Mouse (Mus musculus) T-helper 17 cell (primary cell): ENCODE measurements around the gene Slc5a2.

Experiments
- in situ Hi-C, 2 experiments: fragments of 300-600 bp; cut with MboI, MseI; formaldehyde crosslinking; loops; 1 replicate in 1 of 2; 2 replicates in 1 of 2; pipeline ENCODE4 v1.15.1; 2025; ENCODE audit warnings: high pct_unique_total_duplicates in 2 of 2

The Slc5a2 gene

DNA sequence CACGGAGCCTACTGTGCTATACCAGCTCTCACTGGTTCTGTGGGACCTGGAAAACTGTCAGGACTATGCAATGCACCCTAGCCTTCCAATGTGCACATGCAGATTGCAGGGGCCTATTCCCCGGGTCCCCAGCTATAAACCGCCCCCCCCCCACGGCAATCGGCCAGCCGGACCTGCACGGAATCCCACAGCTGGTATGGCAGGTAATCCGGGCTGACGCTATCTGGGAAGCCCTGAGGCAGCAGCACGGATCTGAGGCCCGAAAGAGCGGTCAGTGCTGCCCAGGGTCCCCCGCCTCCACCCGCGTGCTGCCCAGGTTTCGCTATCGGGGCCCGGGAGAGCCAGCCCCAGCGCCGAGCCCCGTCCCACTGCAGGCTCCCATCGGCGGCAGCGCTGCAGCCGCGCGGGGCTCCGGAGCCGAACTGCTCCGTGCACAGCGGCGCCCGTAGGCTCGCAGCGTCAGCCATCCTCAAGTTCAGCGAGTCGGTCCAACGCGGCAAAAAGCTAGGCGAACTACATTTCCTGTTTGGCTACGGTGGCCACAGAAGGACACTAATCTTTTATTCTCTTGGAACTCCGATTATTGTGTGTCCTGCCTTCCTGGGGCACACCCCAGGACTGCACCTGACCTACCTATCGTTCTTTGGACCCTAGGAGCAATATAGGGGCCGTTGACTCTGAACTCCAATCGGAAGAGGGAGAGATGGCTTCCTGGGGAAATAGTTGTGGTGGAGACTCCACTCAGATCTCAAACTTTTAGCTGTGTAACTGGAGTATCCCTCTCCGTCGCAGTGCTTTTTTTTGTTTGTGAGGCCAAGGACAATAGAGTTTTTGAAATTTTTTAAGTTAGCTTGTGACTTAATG is 32.4 kb downstream of the Slc5a2 start, which contains the start of gene BC017158:
Gene BC017158 (minus strand): TSS at position 554 of the 864 bp plus-strand sequence.
- in situ Hi-C loops = no loop called here

DNA sequence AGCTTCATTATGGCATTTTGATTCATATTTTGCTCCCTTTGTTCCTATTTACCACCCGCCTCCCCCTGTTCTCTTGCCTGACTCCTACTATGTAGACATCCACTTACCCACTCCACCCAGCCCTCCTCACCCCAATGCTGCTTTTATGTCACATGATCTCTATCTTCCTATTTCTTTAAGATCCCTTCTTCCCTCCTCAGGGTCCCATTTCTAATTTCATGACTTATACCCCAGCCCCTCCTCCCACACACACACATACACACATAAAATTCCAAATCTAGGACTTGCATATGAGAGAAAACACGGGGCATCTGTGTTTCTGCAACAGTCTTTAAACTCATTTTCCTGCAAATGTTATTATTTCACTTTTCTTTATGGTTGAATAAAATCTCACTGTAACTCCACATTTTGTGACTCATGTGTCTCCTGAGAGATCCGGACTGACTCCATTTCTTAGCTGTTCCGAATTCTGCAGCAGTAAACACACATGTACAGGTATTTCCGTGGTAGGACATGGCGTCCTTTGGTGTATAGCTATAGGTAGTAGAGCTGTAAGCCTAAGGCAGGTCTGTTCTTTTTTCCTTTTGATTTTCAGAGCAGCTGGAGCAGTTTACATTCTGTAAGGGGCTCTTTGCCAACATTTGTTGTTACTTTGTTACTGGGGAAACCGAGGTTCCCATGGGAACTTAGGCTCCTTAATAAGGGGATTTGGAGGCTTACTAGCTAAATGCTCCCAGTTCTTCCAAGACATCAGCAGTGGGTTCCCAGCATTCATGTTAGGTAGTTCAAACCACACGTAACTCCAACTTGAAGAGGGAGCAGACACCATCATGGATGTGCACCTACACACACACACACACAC is 33.3 kb downstream of the Slc5a2 start:
- in situ Hi-C loops = no loop called here

DNA sequence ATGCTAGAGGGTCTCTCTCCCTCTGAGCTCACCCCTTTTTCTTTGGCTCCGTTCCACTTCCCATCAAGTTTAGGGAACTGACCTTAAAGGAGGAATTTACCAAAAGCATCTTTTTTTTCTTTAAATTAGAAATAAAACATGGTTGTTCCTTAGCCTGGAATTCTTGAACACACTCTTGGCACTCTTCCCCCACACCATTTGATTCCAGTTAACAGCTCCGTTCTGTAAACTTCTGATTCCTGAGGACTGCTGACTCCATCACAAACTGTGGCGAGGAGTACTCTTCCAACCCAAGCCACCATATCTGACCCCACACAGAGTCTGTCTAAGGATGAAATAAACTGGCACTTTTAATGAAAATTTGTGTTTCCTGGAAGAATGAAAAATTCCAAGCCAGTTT is 35.5 kb downstream of the Slc5a2 start:
- in situ Hi-C loops = no loop called here

DNA sequence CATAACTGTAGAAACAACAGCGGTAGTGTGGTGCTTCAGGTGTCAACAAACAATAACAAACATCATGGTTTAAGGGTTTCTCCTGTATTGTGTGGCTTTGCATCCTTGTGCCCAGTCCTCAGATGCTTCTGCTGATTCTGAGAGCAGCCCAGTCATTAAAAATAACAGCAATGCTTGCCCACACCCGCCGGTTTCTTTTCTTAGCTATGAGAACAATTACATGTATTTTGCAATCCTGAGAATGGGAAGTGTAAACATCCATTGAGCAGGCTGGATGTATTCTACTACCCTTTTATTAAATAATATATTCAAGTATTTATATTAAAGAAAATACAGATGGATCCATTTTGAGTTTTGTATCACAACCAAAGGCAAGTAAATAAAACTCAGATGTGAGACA is 36.7 kb downstream of the Slc5a2 start:
- in situ Hi-C loops = no loop called here

DNA sequence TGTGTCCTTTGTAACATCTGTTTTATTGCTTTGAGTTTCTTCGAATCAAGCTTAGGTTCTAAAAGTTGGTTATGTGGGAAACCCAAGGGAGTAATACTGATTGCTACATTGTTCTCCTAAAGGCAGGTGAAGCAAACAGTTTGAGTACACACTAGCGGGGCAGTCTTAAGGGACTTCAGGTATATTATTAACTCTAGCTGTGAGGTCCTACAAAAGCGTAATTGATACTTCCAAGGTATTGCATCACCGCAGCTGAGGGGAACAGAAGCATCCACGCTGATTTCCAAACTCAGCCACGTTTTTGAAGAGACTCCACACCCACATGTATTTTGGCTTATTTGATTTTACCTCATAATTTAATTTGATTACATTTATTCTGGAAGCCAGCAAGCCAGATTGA is 38.7 kb downstream of the Slc5a2 start:
- in situ Hi-C loops = no loop called here

DNA sequence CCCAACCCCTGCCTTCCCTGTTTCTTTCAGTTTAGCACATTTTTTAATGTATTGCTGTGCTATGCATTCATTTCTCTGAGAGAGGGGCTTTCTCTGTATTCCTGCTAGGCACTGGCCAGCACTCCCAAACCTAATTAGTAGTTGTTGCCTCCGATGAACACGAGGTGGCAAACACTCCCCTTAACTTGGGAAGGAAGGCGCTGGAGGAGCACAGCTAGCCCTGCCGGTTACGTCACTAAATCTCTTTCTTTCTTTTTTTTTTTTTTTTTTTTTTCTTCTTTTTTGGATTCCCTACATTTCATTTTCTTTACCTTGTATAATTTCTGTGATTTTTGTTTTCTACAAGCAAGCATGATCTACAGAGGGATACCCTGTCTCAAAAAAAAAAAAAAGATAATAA is 39.5 kb downstream of the Slc5a2 start:
- in situ Hi-C loops = no loop called here

DNA sequence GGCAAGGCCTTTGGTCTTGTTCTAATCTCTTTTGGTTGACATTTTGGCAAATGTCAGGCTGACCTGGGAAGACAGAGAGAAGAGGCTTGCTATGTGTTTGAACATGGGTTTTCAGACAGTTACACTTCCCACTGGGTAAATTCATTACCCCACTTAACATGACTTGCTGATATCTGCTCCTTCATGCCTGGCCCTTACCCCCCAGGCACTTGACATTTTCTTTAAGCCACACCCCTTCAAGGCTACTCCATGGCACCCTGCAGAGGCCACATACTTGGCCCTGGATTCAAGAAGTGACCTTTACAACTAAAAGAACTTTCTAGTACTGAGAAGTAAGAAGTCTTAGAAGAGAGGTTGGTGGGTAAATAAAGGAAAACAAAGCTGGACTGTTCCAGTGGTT is 42.4 kb downstream of the Slc5a2 start:
- in situ Hi-C loops = no loop called here

DNA sequence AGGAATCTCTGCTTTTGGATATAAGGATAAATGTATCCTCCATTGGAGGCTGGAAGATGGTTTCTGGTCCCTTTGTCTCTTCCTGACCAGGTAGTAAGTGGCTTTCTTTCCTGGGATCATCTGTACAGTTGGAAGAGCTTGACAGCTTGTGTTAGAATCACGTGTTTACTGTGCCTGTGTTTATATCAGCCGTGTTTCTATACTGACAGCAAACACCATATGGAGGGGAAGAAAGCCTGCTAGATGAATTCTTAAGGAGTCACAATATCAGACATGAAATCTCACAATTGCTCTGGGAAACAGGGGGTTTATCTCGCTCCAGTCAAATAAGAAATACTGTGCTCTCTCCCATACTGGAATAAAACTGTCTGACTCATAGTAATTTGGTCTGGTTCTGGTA is 43.8 kb downstream of the Slc5a2 start:
- in situ Hi-C loops = no loop called here

DNA sequence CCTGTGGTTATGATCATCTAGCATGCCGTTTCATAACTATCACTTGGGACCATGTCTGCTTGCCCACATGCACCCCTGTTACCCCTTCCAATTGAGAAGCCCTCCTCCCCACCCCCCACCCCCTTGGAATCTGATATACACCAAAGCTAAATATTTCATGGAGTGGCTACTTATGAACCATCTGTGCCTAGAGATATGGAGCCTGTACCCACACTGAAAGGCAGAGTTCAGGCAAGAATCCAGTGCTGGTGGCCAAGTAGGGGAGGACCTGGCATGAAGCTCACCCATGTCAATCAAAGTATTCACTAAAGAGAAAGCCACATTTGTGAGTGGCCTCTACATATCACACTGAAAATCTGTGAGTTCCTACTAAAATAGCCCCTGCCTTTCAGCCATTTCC is 44.3 kb downstream of the Slc5a2 start:
- in situ Hi-C loops = loop anchor here in 1 of 2 experiments (10.0 kb wide), 1 partner anchor 1355 kb away; the partner anchor contains the start of gene Sez6l2

DNA sequence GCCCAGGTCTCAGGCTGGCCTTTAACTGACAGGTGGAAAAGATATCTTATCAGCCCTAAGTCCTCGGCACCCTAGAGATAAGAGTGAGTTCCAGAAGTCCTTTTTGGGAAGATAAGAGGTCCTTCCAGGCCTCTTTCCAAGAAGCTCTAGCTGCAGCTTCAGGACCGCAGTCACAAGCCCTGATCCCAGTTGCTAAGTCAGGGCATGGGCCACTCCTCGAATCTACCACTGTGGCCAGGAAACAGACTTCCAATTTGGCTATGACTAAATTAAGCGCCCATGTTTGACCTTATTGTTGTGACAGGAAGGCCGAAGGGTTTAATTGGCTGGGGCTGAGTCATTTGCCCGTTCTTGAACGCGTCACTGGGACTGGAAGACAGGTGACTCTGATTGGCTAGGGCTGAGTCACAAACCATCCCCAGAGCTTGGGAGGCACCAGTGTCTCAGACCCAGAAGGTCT is 44.8 kb downstream of the Slc5a2 start:
- in situ Hi-C loops = loop anchor here in 1 of 2 experiments (10.0 kb wide), 1 partner anchor 1355 kb away; the partner anchor contains the start of gene Sez6l2

DNA sequence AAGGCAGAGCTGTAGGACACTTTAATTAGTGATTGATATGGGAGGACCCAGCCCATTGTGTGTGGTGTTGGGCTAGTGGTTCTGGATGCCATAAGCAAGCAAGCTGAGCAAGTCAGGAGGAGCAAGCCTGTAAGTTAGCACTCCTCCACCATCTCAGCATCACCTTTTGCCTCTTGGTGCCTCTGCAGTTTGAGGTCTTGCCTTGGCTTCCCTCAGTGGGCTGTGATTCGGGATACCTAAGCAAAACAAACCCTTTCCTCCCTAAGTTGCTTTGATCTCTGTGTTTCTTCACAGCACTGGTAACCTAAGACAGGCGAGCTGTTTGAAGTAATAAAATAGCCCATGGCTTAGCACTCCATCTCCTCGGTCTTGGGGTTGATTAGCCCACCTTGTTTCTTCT is 45.8 kb downstream of the Slc5a2 start:
- in situ Hi-C loops = loop anchor here in 1 of 2 experiments (10.0 kb wide), 1 partner anchor 1356 kb away; the partner anchor contains the start of gene Sez6l2

DNA sequence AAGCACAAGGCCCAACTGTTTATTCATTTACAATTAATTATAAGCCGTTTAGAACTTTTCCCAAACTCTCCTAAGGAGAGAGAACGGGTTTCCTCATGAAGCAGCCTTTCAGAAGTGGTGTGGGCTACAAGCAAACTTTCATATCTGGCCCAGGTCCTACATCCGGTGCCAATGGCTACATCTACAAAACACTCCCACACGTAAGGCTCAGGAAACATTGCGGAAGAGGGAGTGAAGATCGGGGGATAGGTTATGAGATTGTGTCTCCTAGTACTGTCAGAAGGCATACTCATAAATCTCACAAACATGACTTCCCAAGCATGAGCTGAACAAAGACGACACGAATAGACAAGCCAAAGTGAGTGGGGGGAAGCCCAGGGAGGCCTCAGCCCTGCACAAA is 46.4 kb downstream of the Slc5a2 start:
- in situ Hi-C loops = loop anchor here in 1 of 2 experiments (10.0 kb wide), 1 partner anchor 1357 kb away; the partner anchor contains the start of gene Sez6l2

DNA sequence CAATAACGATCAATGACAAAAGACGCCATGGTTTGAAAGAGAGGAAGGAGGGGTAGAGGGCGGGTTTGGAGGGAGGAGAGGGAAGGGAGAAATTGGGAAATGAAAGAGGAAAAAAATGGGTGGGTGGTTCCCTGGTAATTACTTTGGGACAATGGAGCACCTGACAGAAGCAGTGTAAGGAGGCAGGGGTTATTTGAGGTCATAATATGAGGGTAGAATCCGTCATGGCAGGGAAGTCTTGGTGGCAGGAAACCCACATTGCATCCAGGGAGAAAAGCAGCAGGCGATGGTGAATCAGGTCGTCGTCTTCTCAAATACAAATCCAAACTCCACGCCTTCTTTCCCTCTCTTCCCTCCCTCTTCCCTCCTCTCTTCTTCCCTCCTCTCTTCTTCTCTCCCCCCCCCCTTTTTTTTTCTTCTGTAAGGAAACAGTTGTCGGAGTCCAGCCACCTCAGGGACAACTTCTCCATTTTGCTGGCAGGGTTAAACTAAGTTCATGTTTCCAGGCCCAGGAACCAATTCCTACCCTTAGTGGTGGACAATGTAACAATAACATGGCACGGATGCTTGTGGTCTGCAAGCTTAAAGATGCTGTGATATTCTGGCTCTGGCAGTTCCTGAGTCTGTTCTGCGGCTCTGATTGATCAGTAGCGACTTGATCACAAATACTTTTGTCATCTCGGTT is 47.1 kb downstream of the Slc5a2 start:
- in situ Hi-C loops = loop anchor here in 1 of 2 experiments (10.0 kb wide), 1 partner anchor 1358 kb away; the partner anchor contains the start of gene Sez6l2

DNA sequence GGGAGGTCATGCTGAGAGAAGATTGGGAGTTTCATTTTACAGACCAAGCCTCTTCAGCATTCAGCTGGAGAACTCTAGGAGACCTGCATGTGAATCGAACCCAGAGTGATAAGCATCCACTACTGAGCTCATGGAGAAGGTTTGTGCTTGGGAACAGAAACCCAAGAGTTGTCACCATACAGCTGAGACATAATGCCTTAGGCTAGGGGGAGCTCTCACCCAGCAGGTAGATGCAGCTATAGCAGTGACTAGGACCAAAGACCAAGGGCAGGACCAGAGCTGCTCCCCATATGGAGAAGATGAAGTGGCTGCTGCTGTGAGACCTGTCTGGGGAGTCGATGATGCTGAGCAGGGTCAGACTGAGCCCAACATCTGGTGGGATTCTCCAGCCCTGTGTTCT is 48.1 kb downstream of the Slc5a2 start:
- in situ Hi-C loops = loop anchor here in 1 of 2 experiments (10.0 kb wide), 1 partner anchor 1359 kb away; the partner anchor contains the start of gene Sez6l2

DNA sequence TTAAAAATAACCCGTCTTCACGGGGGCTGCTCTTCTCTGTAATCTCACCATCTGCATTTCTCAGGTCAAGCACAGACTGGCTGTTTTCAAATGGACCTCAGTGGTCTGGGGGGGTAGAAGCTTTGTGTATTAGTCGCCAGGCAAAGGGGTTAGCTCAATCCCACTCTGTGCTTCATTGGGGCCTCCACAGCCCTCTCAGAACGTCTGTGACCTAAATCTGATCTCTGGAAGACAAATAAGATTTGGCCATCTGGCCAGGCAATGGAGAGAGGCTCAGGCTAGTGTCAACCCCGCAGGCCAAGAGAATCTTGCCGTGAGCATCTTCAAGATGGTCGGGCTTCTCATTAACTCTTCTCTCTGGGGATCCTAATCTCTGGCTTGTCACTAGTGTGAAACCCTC is 49.0 kb downstream of the Slc5a2 start:
- in situ Hi-C loops = loop anchor here in 1 of 2 experiments (10.0 kb wide), 1 partner anchor 1360 kb away; the partner anchor contains the start of gene Sez6l2

DNA sequence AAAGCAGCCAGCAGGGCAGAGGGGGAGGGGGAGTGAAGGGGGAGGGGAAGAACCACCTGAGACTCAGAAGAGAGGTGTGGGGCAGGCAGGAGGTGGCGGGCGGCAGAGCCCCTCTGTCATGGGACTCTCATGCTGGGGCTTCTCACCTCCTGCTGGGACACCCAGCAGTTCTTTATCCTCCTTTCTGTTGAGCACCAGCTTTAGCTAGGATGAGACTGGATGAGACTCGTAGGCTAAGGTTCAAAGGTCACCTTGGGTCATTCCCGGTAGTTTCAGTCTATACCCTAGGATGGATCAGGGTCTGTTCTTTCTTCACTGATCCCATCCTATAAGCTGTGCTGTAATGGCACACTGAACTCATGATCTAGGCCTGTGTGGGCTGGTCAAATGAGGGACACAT is 51.6 kb downstream of the Slc5a2 start:
- in situ Hi-C loops = loop anchor here in 1 of 2 experiments (10.0 kb wide), 1 partner anchor 1362 kb away; the partner anchor contains the start of gene Sez6l2

DNA sequence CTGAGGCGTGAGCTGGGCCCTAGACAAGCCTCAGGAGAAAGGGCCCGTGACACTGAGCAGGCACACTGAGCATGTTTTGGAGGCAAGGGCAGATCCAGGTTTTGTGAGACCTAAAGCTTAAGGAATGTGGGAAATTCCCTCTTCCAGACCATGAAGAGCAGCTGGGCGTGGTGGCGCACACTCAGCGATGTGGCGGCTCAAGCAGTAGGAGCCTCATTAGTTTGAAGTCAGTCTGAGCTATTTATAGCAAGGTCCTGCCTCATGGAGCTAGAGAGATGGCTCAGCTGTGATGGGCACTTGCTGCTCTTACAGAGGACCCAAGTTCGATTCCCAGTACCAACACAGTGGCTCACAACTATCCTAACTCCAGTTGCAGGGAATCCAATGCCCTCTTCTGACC is 53.7 kb downstream of the Slc5a2 start:
- in situ Hi-C loops = loop anchor here in 1 of 2 experiments (10.0 kb wide), 1 partner anchor 1364 kb away; the partner anchor contains the start of gene Sez6l2

DNA sequence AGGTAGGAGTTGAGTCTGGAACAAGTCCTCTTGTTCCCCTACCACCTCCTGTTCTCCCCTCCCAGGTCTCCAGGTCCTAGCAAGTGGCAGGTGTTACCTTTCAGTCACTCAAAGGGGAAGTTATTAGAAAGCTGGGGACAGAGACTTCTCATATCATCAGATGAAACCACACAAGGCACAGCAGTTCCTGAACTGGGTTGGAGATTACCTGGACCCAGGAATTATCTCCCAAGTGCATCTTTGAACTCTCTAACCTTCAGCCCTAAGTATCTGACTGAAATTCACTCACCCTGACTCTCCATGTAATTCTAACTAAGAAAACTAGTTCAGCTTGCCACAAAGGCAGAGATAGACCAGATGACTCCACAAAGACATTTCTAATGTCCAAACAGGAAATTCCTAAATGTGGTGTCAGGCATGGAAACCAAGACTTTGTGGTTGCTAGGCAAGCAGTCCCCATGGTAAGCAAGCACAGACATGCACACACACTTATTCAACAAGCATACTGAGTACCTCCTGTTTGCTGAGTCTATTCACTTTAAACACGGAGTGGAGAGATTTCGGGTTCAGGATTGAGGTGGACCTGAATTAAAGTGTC is 54.9 kb downstream of the Slc5a2 start:
- in situ Hi-C loops = no loop called here

DNA sequence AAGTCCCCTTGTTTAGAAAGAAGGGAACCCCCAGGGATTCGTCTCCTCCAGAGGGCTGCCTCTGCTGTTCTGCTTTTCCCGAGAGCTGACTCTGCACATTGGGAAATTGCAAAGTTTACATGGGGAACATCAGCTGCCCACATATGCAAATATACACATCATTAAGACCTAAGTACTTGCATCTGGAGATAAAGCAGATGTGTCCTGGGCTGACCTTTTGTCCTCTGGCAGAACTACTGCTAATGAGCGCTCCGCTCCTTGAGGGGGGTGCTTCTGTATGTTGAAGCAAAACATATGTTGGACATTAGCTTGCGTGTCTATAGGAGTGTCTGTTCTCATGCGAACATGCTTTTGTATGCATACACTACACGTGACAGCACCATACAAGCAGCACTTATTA is 55.8 kb downstream of the Slc5a2 start:
- in situ Hi-C loops = no loop called here
